Mouse (Mus musculus) lung, postnatal 36 days (tissue): Measurements from ENCODE around the gene Dot1l.
A peak's percentile ranks its signal among the peaks of the same experiment; 100 is the strongest.

Experiments used
- DNase-seq: peaks from one replicate; pipeline ENCODE4 v3.0.0; 2022; ENCODE audit warnings: mixed read lengths

Gene Dot1l

GRCm38 (mm10) chr10:80793033-80793784 is 38.2 kb downstream of the Dot1l start:
- no peak for DNase-seq

- DNase-seq: no peak
Observed at GRCm38 (mm10) chr10:80793803-80794202, 38.8 kb downstream of the Dot1l start.

GRCm38 (mm10) chr10:80794750-80795149 is 39.7 kb downstream of the Dot1l start:
- no peak for DNase-seq

GRCm38 (mm10) chr10:80796307-80796848 is 41.4 kb downstream of the Dot1l start:
- DNase-seq: no peak

GRCm38 (mm10) chr10:80797186-80798149 is 42.5 kb downstream of the Dot1l start:
- peak; percentile 81 for DNase-seq

- DNase-seq: peak; percentile 96
Observed at GRCm38 (mm10) chr10:80798150-80799006, 43.4 kb downstream of the Dot1l start, which contains the start of the genes Sf3a2 and Plekhj1. Gene Sf3a2 (plus strand): TSS chr10:80798198. Gene Plekhj1 (minus strand): TSS chr10:80798626.

- DNase-seq: no peak
Observed at GRCm38 (mm10) chr10:80799070-80799566, 44.1 kb downstream of the Dot1l start.

- DNase-seq: no peak
Observed at GRCm38 (mm10) chr10:80802204-80802912, 47.4 kb downstream of the Dot1l start.

- DNase-seq: no peak
Observed at GRCm38 (mm10) chr10:80802996-80803395, 48.0 kb downstream of the Dot1l start.

- DNase-seq: no peak
Observed at GRCm38 (mm10) chr10:80804340-80804739, 49.3 kb downstream of the Dot1l start.

GRCm38 (mm10) chr10:80804916-80805315 is 49.9 kb downstream of the Dot1l start, which contains the start of gene Amh:
Gene Amh (plus strand): TSS chr10:80805243.
- DNase-seq: no peak

GRCm38 (mm10) chr10:80805322-80805721 is 50.3 kb downstream of the Dot1l start:
- DNase-seq: no peak

- peak; percentile 72 for DNase-seq
Observed at GRCm38 (mm10) chr10:80805925-80806324, 50.9 kb downstream of the Dot1l start.

GRCm38 (mm10) chr10:80806341-80807056 is 51.5 kb downstream of the Dot1l start:
- DNase-seq: no peak

- DNase-seq: peak; percentile 62
Observed at GRCm38 (mm10) chr10:80807057-80807627, 52.1 kb downstream of the Dot1l start.

GRCm38 (mm10) chr10:80808099-80808984 is 53.3 kb downstream of the Dot1l start:
- no peak for DNase-seq

- DNase-seq: no peak
Observed at GRCm38 (mm10) chr10:80808985-80809632, 54.1 kb downstream of the Dot1l start.

- no peak for DNase-seq
Observed at GRCm38 (mm10) chr10:80810084-80810483, 55.1 kb downstream of the Dot1l start.
